Mouse (Mus musculus) erythroblast, embryonic 14.5 days (primary cell): Measurements from ENCODE around the gene Tmem86b.

Experiments used
- GATA1 ChIP-seq: IDR thresholded peaks from 2 replicates; pipeline ENCODE4 v1.6.1; 2012; ENCODE audit warnings: low read length, inconsistent platforms, mixed read lengths
- TAL1 ChIP-seq: IDR thresholded peaks from 3 replicates; pipeline ENCODE4 v1.6.1; 2012; ENCODE audit warnings: low read length, inconsistent platforms, mixed read lengths

- TF ChIP-seq GATA1 (no peak), TAL1 (no peak)
Measured at GRCm38 (mm10) chr7:4624343-4624742, 6.9 kb downstream of the Tmem86b start.
